Mouse (Mus musculus): Measurements from ENCODE around the gene Olfr710. TPM values are rescaled to one million over a fixed set of nuclear protein-coding genes. Genes with fewer than 3 reads are reported as not detected.
"Not testable (repeated sequence)": the region's sequence is repeated elsewhere in the genome, so short reads cannot be mapped to it uniquely, and the experiment has no call there.

Gene Olfr710
- polyA plus RNA-seq (2017; shearing (Covaris generic)) = not detected

- ATAC-seq = no peak
Measured at GRCm38 (mm10) chr7:106948212-106948611, at the start of gene Olfr710. TSS of gene Olfr710 (minus strand) at chr7:106948312.

GRCm38 (mm10) chr7:106985236-106985635 is 37.1 kb upstream of the Olfr710 start:
- ATAC-seq = no peak

DNA sequence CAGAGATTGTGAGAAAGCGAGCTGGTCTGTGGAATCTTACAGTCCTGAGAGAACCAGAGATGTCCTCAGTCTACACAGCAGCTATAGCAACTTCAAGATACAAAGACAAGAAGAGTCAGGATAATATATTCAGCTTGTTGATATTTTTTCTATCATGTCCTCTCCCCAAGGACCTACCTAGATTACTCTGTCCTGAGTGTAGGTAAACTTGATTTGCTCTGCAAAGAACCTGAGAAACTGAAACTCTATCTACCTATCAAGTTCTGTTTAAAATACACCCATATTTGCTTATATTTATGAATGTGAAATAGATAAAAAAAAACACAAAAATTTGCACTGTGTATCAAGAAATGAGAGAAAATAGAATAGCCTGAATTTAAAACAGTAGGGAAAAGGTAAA is 27.2 kb upstream of the Olfr710 start, which contains the start of gene Olfr711:
Gene Olfr711, minus strand, starts transcription at position 101 of the 400 bp plus-strand sequence.
- no peak for ATAC-seq

DNA sequence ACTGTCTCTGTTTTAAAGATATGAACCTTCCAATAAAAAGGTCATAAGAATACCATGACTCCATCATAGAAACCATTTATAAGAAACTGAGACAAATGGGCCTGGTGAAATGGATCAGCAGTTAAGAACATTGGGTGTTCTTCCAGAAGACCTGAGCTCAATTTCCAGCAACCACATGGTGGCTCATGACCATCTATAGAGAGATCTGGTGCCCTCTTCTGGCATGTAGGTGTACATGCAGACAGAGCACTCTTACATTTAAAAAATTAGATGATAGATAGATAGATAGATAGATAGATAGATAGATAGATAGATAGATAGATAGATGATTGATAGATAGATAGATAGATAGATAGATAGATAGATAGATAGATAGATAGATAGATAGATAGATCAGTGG is 19.4 kb upstream of the Olfr710 start:
- ATAC-seq = not testable (repeated sequence)

GRCm38 (mm10) chr7:106963837-106964236 is 15.7 kb upstream of the Olfr710 start, which contains the start of gene Olfr6:
TSS of gene Olfr6 (minus strand) at chr7:106963937.
- ATAC-seq = no peak

DNA sequence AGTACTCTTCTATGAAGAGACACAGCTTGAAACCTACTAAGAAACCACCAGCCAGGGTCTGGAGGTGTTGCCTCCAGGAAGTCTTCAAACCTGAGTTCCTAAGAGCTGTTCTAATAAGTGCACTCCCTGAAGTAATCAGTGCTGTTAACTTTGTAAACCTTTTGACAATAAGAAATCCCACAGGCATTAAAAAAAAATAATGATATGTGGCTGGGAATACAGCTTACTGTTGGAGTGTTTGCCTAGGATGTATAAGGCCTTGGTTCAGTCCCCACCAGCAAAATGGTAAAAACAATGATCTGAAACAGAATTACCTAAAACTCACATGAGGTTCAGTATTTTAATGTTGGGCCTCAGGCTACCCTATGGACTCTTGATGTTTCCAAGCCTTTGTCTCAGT is 16.0 kb downstream of the Olfr710 start, which contains the start of gene Olfr709-ps1:
Gene Olfr709-ps1, minus strand, starts transcription at position 101 of the 400 bp plus-strand sequence.
- ATAC-seq = no peak

DNA sequence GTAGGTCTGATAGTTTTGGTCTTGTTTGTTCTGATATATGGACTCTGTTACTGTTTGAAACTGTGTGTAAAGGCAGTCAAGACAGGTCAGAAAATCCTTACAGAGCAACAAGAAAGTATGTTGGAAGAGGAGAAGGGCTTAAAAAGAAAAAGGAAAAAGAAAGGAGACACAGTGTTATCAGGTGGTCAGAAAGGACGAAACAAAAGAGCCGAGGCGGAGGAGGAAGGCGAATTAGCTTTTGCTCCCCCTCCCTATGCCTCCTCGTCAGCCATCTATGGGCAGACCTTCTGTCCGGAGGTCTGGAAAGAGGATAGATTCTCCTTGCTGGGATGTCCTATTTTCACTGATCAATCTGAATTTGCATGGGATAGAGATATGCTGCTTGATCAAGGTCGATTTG is 27.2 kb downstream of the Olfr710 start:
- not testable (repeated sequence) for ATAC-seq

DNA sequence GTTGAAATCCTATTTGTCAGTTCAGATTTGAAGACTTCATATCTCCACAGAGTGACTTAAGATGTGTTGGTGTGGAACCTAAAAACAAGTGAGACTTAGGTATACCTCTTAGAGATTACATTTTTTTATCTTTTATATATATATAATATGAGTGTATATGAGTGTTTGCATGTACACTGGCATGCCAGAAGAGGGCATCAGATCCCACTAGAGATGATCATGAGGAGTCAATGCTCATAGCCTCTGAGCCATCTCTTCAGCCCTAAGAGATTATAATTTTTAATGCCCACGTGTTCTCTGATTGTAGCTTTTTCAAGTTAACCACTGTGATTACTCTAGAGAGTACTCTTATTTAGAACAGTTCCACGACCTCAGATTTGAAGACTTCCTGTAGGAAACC is 40.4 kb downstream of the Olfr710 start, which contains the start of gene Olfr1532-ps1:
Gene Olfr1532-ps1, plus strand, starts transcription at position 326 of the 400 bp plus-strand sequence.
- no peak for ATAC-seq

- not testable (repeated sequence) for ATAC-seq
Measured at GRCm38 (mm10) chr7:106901141-106901540, 47.0 kb downstream of the Olfr710 start, which contains the start of gene Olfr707. TSS of gene Olfr707 (minus strand) at chr7:106901241.

Other genes starting within 250 kb of the Olfr710 start
- not detected for gene Olfr695, start 231.9 kb downstream of the Olfr710 start, polyA plus RNA-seq (2017; shearing (Covaris generic))
- not detected for gene Olfr697, start 205.9 kb downstream of the Olfr710 start, polyA plus RNA-seq (2017; shearing (Covaris generic))
- gene Olfr698, start 192.9 kb downstream of the Olfr710 start, polyA plus RNA-seq (2017; shearing (Covaris generic)) = under 1 TPM in 1 of 2 experiments, not detected in 1; 0.85 TPM
- gene Olfr699, start 155.1 kb downstream of the Olfr710 start, polyA plus RNA-seq (2017; shearing (Covaris generic)) = not detected
- gene Olfr700, start 139.5 kb downstream of the Olfr710 start, polyA plus RNA-seq (2017; shearing (Covaris generic)) = not detected
- gene Olfr701, start 134.2 kb downstream of the Olfr710 start, polyA plus RNA-seq (2017; shearing (Covaris generic)) = not detected
- not detected for gene Olfr702, start 114.4 kb downstream of the Olfr710 start, polyA plus RNA-seq (2017; shearing (Covaris generic))
- gene Olfr703, start 105.0 kb downstream of the Olfr710 start, polyA plus RNA-seq (2017; shearing (Covaris generic)) = not detected
- gene Olfr704, start 85.1 kb downstream of the Olfr710 start, polyA plus RNA-seq (2017; shearing (Covaris generic)) = not detected
- not detected for gene Olfr705, start 71.4 kb downstream of the Olfr710 start, polyA plus RNA-seq (2017; shearing (Covaris generic))
- gene Olfr706, start 60.1 kb downstream of the Olfr710 start, polyA plus RNA-seq (2017; shearing (Covaris generic)) = not detected
- not detected for gene Olfr707, start 47.1 kb downstream of the Olfr710 start, polyA plus RNA-seq (2017; shearing (Covaris generic))
- gene Olfr1532-ps1, start 40.3 kb downstream of the Olfr710 start, polyA plus RNA-seq (2017; shearing (Covaris generic)) = not detected
- not detected for gene Olfr709-ps1, start 16.1 kb downstream of the Olfr710 start, polyA plus RNA-seq (2017; shearing (Covaris generic))
- under 1 TPM in 1 of 2 experiments, not detected in 1; 0.08 TPM for gene Olfr6, start 15.6 kb upstream of the Olfr710 start, polyA plus RNA-seq (2017; shearing (Covaris generic))
- not detected for gene Olfr711, start 27.1 kb upstream of the Olfr710 start, polyA plus RNA-seq (2017; shearing (Covaris generic))
- gene Olfr2, start 57.8 kb upstream of the Olfr710 start, polyA plus RNA-seq (2017; shearing (Covaris generic)) = not detected
- gene Olfr713, start 82.9 kb upstream of the Olfr710 start, polyA plus RNA-seq (2017; shearing (Covaris generic)) = not detected
- gene Olfr714, start 122.7 kb upstream of the Olfr710 start, polyA plus RNA-seq (2017; shearing (Covaris generic)) = not detected
- gene Olfr17, start 144.9 kb upstream of the Olfr710 start, polyA plus RNA-seq (2017; shearing (Covaris generic)) = not detected
- gene Olfr715b, start 162.1 kb upstream of the Olfr710 start, polyA plus RNA-seq (2017; shearing (Covaris generic)) = not detected
- not detected for gene Olfr715, start 182.8 kb upstream of the Olfr710 start, polyA plus RNA-seq (2017; shearing (Covaris generic))
- gene Olfr716, start 190.0 kb upstream of the Olfr710 start, polyA plus RNA-seq (2017; shearing (Covaris generic)) = under 1 TPM in 1 of 2 experiments, not detected in 1; 0.12 TPM
- gene Nlrp14, start 218.7 kb upstream of the Olfr710 start, polyA plus RNA-seq (2017; shearing (Covaris generic)) = not detected

Measured in activated CD4-positive, CD25-positive, alpha-beta regulatory T cell, adult 4 months (primary cell).